In genomic region chr15:95772861-95773836, GRCm38 (mm10) we compare ENCODE assay signal across 8 mouse cellular contexts. TPM values are rescaled to one million over a fixed set of nuclear protein-coding genes. Genes with fewer than 3 reads are reported as not detected.
DNase-seq lines count a peak whose midpoint lies in the region; ATAC-seq lines count a peak whose summit lies in the region.

No protein-coding gene starts in this region.

- peak; percentile 83 for DNase-seq in hindbrain, embryonic 11.5 days (ENCODE audit: low spot score)
- peak; percentile 83 for DNase-seq in ES-CJ7 (ENCODE audit: low read depth, low spot score)
- peak; percentile 54 for DNase-seq in c-Kit-positive CD71-negative TER-119-negative erythroid progenitor cells, embryonic 14.5 days (ENCODE audit: low read depth)
- DNase-seq in gastrocnemius, postnatal 14 days: peak; percentile 60
- DNase-seq in layer of hippocampus, postnatal 10 days (ENCODE audit: low spot score in 2 of 2): peak; percentile 69
- peak; percentile 76 for DNase-seq in mesoderm, embryonic 11.5 days (ENCODE audit: low read depth, low spot score)
- DNase-seq in thymus, adult 18-20 months: peak; percentile 64 to 67

- intact Hi-C loops in gastrocnemius, postnatal 14 days (cut with DNase I; ENCODE audit: low total_unique reads): no loop called here

- no peaks in the 10 kb centered on the region for H3K36me3 ChIP-seq in hindbrain, embryonic 11.5 days (ENCODE audit: control insufficient read depth, insufficient read depth, low read length)
- no peaks in the 10 kb centered on the region for H3K36me3 ChIP-seq in hindbrain, embryonic 13.5 days

- no peak overlapping the region for H3K4me2 ChIP-seq in hindbrain, embryonic 11.5 days (replicated peaks; ENCODE audit: low read depth, low read length)
- no peak overlapping the region for H3K4me2 ChIP-seq in hindbrain, embryonic 13.5 days

- no peak for ATAC-seq in hindbrain, embryonic 11.5 days (ENCODE audit: low FRiP score)
- no peak for ATAC-seq in hindbrain, embryonic 13.5 days (ENCODE audit: low FRiP score)

- WGBS in hindbrain, embryonic 11.5 days: 67% methylated on average over 14 of the region's 14 CpGs
- WGBS in hindbrain, embryonic 13.5 days: 61% methylated on average over 14 of the region's 14 CpGs

- no peaks in the 10 kb centered on the region for H3K9me3 ChIP-seq in hindbrain, embryonic 11.5 days (ENCODE audit: control insufficient read depth, low read length)
- no peaks in the 10 kb centered on the region for H3K9me3 ChIP-seq in hindbrain, embryonic 13.5 days

- H3K9ac ChIP-seq in hindbrain, embryonic 11.5 days (ENCODE audit: low read depth, low read length): no peak overlapping the region
- no peak overlapping the region for H3K9ac ChIP-seq in hindbrain, embryonic 13.5 days

- no peak overlapping the region for H3K27ac ChIP-seq in hindbrain, embryonic 11.5 days (ENCODE audit: low read depth, low read length)
- H3K27ac ChIP-seq in hindbrain, embryonic 13.5 days: no peak overlapping the region

- no peak overlapping the region for H3K4me3 ChIP-seq in hindbrain, embryonic 11.5 days (ENCODE audit: low read depth, low read length)
- H3K4me3 ChIP-seq in hindbrain, embryonic 13.5 days: no peak overlapping the region

- H3K4me1 ChIP-seq in hindbrain, embryonic 11.5 days (replicated peaks; ENCODE audit: control insufficient read depth, insufficient read depth, low read length): no peaks in the 10 kb centered on the region
- no peaks in the 10 kb centered on the region for H3K4me1 ChIP-seq in hindbrain, embryonic 13.5 days (replicated peaks)

- no peaks in the 10 kb centered on the region for H3K27me3 ChIP-seq in hindbrain, embryonic 11.5 days (ENCODE audit: control insufficient read depth, insufficient read depth, low read length)
- H3K27me3 ChIP-seq in hindbrain, embryonic 13.5 days: no peaks in the 10 kb centered on the region

RNA-seq across cellular contexts. Expression of gene Ano6, which starts 17.5 kb away (rescaled TPM):
- polyA plus RNA-seq in hindbrain, embryonic 11.5 days (2014; fragmentation: Nextera tagmentation; extraction: Ambion mirVana): 33.5 and 37.2 TPM in 2 replicates
- polyA plus RNA-seq in hindbrain, embryonic 13.5 days (2015; fragmentation: Nextera tagmentation; extraction: Ambion mirVana): 28.7 and 31.2 TPM in 2 replicates
- total RNA-seq in gastrocnemius, postnatal 14 days (2021): 10 to 100 TPM; 41.5 to 51.9 TPM
- total RNA-seq in layer of hippocampus, postnatal 10 days (2021): 10 to 100 TPM; 26.7 to 27.7 TPM
